Mouse (Mus musculus) cerebellum, postnatal 36 days (tissue): ENCODE measurements around the gene Rin2.
A peak's percentile ranks its signal among the peaks of the same experiment; 100 is the strongest.

Experiments
- DNase-seq, 2 experiments: peaks; one replicate each; pipeline ENCODE4 v3.0.0; 2021 to 2022; ENCODE audit warnings: mixed read lengths in 2 of 2

Gene Rin2

GRCm38 (mm10) chr2:145736543-145736942 lies 61.5 kb downstream of the Rin2 start:
- DNase-seq: no peak

GRCm38 (mm10) chr2:145737196-145737595 lies 62.2 kb downstream of the Rin2 start:
- no peak for DNase-seq

GRCm38 (mm10) chr2:145740729-145741128 lies 65.7 kb downstream of the Rin2 start:
- DNase-seq: no peak

- no peak for DNase-seq
Observed at GRCm38 (mm10) chr2:145742795-145743710, 68.0 kb downstream of the Rin2 start.

GRCm38 (mm10) chr2:145746406-145746805 lies 71.4 kb downstream of the Rin2 start:
- DNase-seq: no peak

- no peak for DNase-seq
Observed at GRCm38 (mm10) chr2:145749645-145750044, 74.6 kb downstream of the Rin2 start.

- DNase-seq: no peak
Observed at GRCm38 (mm10) chr2:145752572-145752971, 77.6 kb downstream of the Rin2 start.

- no peak for DNase-seq
Observed at GRCm38 (mm10) chr2:145753973-145754372, 79.0 kb downstream of the Rin2 start.

- DNase-seq: no peak
Observed at GRCm38 (mm10) chr2:145755864-145756822, 81.1 kb downstream of the Rin2 start.

- DNase-seq: no peak
Observed at GRCm38 (mm10) chr2:145760121-145760520, 85.1 kb downstream of the Rin2 start.

- DNase-seq: no peak
Observed at GRCm38 (mm10) chr2:145761436-145761835, 86.4 kb downstream of the Rin2 start.

- no peak for DNase-seq
Observed at GRCm38 (mm10) chr2:145769964-145770363, 94.9 kb downstream of the Rin2 start.

GRCm38 (mm10) chr2:145770730-145771536 lies 95.9 kb downstream of the Rin2 start:
- DNase-seq: no peak

GRCm38 (mm10) chr2:145783247-145783646 lies 108.2 kb downstream of the Rin2 start:
- peak in 1 of 2 experiments; percentile 24 for DNase-seq

GRCm38 (mm10) chr2:145784246-145784935 lies 109.4 kb downstream of the Rin2 start:
- DNase-seq: no peak

GRCm38 (mm10) chr2:145784964-145785363 lies 109.9 kb downstream of the Rin2 start:
- no peak for DNase-seq

- DNase-seq: peak; percentile 15 to 21
Observed at GRCm38 (mm10) chr2:145785758-145786617, 111.0 kb downstream of the Rin2 start.

GRCm38 (mm10) chr2:145786618-145786932 lies 111.6 kb downstream of the Rin2 start:
- DNase-seq: no peak

- no peak for DNase-seq
Observed at GRCm38 (mm10) chr2:145787486-145787885, 112.5 kb downstream of the Rin2 start.

- DNase-seq: no peak
Observed at GRCm38 (mm10) chr2:145788562-145789346, 113.7 kb downstream of the Rin2 start.
